Mouse (Mus musculus): Measurements from ENCODE around the gene Ube4a. TPM values are rescaled to one million over a fixed set of nuclear protein-coding genes. Genes with fewer than 3 reads are reported as not detected.

Ube4a gene
- polyA plus RNA-seq (2012): 2.0 and 2.1 TPM in 2 replicates

DNA sequence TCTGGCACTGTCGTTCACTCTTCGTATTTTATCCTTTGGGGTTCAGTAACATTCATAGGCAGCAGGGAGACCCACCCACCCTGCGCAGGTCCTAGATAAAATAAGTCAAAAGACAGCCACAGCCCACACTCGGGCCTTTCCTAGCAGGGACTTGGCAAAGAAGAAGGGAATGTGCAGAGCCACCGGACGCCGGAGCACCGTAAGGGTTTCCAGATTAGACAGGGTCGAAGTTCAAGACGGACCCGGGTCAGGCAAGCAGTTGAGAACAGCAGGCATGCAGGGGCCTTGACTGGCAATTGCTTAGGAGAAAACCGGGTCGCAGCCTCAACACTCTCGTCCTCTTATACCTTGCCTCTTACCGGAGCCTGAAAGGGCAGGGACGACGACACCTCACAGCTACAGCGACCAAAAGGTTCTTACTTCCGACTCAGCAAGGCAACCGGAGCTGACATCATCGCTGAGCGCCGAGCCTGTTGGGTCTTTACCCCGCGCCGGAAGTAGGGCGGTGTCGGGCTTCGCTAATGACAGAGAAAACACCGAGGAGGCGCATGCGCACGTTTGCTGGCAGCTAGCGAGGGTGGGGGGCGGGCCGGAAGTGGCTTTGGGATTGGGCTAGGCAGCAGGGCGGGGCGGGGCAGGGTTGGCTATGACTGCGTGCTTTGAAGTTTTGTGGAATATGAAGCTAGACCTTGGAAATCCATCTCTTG is at the start of gene Ube4a:
TSS of gene Ube4a (minus strand) at position 475 of the 707 bp plus-strand sequence.

DNA sequence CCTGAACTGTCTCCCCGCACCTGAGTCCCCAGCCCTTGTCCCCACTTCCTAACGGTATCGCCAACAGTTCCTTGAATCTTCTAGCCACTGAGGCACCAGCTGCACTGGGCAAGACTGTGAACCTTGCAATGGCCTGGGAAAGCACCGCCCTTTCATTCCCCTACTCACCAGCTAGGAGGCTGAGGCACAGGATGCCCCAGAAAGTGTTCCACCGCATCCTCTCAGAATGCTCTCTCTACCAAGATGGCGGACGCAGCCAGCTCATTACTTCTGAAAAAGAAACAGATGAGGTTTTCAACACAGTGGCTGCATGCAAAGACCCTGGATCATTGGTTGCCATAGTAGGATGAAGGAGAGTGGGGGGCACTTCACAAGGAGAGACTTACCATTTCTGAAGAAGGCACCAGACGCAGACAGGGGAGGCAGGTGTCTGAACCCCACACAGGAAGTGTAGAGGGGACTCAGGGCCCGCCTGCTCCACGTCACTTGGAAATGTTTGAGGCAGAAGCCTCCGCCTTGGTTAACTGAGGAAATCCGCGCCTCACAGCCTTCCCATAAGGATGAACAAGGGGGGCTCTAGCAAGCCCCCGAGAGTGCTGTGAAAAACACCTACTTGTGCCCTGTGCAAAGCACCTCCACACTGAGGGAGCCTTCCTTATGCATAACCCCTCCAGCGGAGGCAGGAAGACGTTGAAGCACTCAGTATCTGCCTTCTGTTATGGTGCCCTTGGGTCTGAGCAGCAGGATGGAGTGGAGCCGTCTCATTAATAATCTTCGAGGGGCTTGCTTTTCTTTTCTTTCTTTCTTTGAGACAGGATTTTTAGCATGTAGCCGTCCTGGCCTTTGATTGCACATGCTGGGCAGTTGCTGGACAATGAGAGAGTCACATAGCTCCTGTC is 44.0 kb upstream of the Ube4a start, which contains the start of gene Cd3e:
TSS of gene Cd3e (minus strand) at position 448 of the 899 bp plus-strand sequence.

DNA sequence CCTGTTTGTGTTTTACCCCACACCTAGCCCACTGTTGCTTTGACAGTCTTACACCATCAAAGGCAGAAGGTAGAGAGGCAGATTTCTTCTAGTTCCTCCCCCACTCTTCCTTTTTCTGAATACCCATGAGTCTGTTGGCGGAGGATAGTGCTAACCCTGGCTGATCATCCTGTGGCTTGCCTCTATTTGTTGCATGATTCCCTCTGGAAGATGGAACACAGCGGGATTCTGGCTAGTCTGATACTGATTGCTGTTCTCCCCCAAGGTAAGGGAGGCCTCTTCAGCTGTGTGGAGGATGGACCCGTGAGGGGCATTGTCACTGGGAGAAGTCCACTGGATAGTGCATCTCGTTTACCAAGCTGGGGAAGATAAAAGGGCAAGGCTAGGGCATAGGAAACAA is 16.3 kb upstream of the Ube4a start, which contains the start of gene Cd3d:
TSS of gene Cd3d (plus strand) at position 111 of the 400 bp plus-strand sequence.

DNA sequence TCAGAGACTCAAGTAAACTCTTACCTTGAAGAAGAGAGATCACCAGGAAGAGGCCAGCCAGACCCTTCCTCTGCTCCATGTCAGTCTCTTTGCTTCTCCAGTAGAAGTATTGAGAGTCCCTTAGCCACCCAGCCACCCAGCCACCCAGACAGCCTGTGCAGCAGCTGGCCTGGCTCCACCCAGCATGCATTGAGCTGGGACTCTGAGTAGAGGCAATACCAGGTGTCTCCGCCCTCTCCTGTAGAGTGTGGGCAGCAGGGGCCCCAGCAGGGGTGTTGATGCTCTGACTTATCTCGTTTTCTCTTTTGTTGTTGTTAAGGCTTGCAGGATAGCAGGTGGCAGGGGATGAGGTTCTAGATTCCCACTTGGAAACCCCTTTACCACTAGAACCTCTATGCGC is 14.8 kb upstream of the Ube4a start, which contains the start of gene Cd3g:
TSS of gene Cd3g (minus strand) at position 190 of the 400 bp plus-strand sequence.

DNA sequence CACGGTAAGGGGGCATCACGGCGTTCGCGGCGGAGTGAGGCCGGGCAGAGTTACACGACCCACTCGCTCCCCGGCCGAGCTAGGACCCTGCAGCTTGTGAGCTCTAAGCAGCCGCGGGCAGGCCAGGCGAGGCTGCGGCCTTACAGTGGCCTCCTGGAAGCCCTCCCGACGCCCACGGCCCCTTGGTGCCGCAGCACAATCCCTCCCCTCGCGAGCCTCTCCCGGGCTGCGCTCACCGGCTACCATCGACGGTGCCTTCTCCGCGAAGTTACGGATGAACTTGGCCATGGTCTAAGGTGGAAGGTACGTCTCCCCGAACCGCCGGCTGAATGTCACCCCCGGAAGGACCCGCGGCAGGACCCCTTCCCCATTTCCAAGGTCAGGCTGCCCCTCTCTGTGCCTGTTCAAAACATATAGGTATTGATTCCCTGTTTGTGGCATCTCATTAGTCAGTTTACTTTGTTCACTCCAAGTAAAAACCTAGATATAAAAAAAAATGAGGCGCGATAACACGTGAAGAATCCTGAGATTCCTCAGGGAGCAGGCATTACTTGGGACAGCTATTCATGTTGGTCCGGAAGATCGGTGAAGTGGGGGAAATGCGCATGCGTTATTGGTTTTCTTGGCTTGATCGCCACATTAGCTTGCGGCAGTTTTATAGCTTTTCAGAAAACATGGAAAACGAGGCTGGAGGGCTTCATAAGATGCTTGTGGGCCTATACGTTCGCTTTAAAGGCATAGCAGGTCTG is 44.9 kb downstream of the Ube4a start, which contains the start of gene Atp5l:
TSS of gene Atp5l (minus strand) at position 369 of the 749 bp plus-strand sequence.

DNA sequence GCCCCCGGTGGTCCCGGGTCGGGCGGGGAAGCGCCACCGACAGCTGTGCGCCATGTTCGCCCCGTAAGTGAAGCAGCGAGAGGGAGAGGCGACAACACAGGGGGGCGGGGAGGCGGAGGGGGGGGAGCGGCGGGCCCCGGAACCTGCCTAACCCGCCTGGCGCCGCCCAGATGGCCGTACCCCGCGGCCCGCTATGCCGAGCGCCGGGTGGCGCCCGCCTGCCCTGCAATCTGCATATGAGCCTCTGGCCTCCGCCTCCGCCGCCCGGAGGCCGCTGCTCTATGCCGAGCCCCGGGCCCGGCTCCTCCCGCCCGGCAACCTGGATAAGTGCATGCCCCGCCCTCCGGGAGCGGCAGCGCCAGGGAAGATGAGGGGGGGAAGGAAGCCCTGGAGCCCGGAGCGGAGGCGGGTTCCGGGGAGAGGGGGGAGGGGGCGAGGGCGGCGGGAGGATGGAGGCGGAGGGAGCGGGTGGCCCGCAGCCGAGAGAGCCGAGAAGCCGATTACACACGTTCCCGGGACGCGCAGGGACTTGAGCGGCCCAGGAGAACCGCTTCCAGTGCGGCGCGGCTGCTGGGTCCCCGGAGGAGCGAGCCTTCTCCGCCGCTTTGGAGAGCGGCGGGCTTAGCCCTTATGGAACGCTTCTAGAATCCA is 84.1 kb downstream of the Ube4a start, which contains the start of gene Kmt2a:
TSS of gene Kmt2a (minus strand) at position 76 of the 651 bp plus-strand sequence.

Other genes with a start within 250 kb of the Ube4a start
- gene Phldb1, start 230.4 kb downstream of the Ube4a start, polyA plus RNA-seq (2012): 24.3 and 35.2 TPM in 2 replicates
- gene Arcn1, start 197.8 kb downstream of the Ube4a start, polyA plus RNA-seq (2012): 13.3 and 16.4 TPM in 2 replicates
- gene Ift46, start 197.7 kb downstream of the Ube4a start, polyA plus RNA-seq (2012): 1.5 and 3.0 TPM in 2 replicates
- 0.48 and 0.99 TPM in 2 replicates for gene Tmem25, start 166.3 kb downstream of the Ube4a start, polyA plus RNA-seq (2012)
- 0.53 and 0.61 TPM in 2 replicates for gene Ttc36, start 162.5 kb downstream of the Ube4a start, polyA plus RNA-seq (2012)
- gene Kmt2a, start 84.3 kb downstream of the Ube4a start, polyA plus RNA-seq (2012): 8.5 and 17.3 TPM in 2 replicates
- gene Atp5l, start 44.9 kb downstream of the Ube4a start, polyA plus RNA-seq (2012): 27.7 and 32.7 TPM in 2 replicates
- 0.15 and 0.35 TPM in 2 replicates for gene Cd3g, start 14.8 kb upstream of the Ube4a start, polyA plus RNA-seq (2012)
- 0.04 TPM in 1 of 2 replicates, not detected in the other for gene Cd3d, start 16.2 kb upstream of the Ube4a start, polyA plus RNA-seq (2012)
- gene Cd3e, start 44.0 kb upstream of the Ube4a start, polyA plus RNA-seq (2012): 0.33 and 0.57 TPM in 2 replicates
- not detected in 2 replicates for gene Mpzl2, start 74.2 kb upstream of the Ube4a start, polyA plus RNA-seq (2012)
- gene Mpzl3, start 89.6 kb upstream of the Ube4a start, polyA plus RNA-seq (2012): 0.02 TPM in 1 of 2 replicates, not detected in the other
- gene Jaml, start 113.6 kb upstream of the Ube4a start, polyA plus RNA-seq (2012): 0.32 and 0.36 TPM in 2 replicates
- gene Scn2b, start 152.2 kb upstream of the Ube4a start, polyA plus RNA-seq (2012): 0.03 TPM in 1 of 2 replicates, not detected in the other
- 0.30 and 0.33 TPM in 2 replicates for gene Scn4b, start 172.8 kb upstream of the Ube4a start, polyA plus RNA-seq (2012)
- 0.04 and 0.14 TPM in 2 replicates for gene BC049352, start 216.4 kb upstream of the Ube4a start, polyA plus RNA-seq (2012)
- gene Tmprss4, start 238.5 kb upstream of the Ube4a start, polyA plus RNA-seq (2012): not detected in 2 replicates